Mouse (Mus musculus): ENCODE results near the gene Nisch.

Nisch gene

DNA sequence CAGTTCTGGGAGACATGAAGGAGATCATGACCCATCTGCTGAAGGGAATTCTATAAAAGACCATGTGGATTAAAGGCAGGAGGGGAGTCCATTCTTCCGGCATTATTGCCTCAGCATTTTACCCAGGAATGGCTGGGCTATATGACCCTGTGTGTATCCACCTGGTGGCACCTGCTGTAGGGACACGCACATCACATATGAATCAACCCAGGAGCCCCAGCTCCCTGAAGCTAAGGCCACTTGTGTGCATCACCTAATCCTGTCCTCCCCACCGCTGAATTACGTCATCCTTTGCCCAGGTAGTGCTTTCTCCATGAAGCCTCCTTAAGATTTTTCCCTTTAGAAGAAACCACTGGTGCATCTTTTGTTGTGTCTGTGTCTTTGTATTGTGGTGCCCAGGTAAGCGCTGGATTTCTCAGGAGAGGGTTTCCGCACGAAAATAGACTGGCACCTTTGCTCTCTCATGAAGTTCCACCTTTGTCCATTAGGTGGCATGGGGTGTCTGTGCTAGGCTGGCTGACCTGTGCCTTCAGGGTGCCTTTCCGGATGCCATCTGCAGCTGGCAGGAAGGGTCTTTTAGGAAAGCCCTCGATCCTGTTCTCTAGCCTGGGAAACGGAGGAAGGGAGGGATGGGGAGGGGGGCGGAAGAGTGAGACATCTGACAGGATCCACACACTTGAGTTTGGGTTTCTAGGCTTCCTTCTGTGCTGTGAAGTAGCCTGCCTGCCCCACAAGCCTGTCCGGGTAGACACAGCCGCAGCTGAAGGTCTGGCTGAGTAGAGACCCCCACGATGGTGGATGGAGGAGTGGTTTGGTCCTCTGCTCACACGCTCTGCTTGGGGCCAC, 1.4 kb downstream of the Nisch start:
- DNase-seq, result peak; percentile 52

DNA sequence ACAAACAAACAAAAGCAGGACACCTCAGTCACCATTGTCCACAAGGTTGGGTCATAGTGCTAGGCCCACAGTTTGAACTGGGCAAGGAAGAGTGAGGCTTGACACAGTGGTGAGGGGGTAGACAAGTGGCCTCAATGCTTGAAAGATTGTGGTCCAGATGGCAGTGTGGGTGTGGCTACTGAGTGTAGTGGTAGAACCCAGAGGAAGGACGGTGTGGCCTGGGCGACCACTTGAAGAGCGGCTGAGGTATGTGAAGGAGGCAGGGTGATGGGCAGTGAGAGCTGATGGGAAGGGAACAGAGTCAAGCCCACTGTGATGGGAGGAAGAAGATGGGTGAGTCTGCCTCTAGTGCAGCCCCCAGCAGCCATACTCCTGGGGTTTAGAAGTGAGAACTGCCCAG, 2.1 kb downstream of the Nisch start:
- no peak for DNase-seq

GRCm38 (mm10) chr14:31213868-31214267, 2.9 kb downstream of the Nisch start:
- no peak for DNase-seq

DNA sequence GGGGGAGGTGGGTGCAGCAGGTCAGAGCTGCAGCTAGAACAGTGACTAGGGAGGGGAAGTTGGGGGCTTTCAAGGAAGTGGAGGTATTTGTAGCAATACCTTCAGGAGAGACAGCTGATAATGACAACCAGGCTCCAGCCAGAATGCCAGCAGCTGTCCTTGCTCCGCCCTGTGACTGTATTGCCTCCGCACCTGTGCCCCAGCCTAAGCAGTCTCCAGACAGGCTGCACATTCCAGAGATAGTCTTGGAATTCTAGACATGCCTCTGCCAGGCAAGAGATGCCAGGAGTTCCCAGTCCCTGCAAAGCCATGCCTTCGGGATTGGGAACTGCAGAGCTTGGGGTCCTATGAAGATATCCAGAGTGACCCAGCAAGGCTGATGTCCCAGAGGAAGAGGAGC, 4.2 kb downstream of the Nisch start:
- no peak for DNase-seq

DNA sequence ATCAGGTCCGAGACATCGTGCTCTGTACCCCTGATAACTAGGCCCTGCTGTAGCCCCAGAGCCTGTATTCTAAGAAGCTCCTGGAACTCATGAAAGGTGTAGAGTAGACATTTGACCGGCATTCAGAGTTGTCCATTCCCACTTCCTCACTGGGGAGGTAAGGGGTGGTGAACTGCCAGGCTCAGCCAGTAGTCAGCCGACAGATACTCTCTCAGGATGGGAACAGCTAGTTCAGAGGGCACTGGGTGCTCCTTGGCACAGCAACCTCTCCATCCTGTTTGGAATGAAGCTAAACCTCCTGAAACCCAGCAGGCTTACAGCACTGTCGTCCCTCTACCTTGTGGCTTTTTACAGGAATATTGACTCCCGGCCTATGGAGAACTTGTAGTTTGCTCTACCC, 4.9 kb downstream of the Nisch start:
- DNase-seq, result no peak

DNA sequence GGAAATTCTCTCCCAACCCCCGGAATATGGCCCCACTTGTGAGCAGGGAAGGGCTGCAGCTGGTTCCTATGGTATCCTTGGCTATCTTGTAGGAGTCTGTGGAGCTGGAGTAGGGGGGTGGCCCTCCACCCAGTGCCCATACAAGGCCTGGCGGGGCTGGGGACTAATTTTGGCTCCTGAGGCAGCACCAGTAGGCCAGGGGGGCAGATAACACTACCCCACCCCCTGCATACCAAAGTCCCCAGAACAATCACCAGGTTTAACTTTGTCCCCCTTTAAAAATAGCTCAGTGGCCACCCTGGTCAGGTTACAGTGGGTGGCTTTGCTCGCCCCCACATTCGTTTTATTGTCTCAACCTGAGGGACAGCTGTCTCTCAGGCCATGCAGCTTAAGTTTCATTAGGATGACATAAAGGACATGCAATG, 7.6 kb downstream of the Nisch start:
- no peak for DNase-seq

DNA sequence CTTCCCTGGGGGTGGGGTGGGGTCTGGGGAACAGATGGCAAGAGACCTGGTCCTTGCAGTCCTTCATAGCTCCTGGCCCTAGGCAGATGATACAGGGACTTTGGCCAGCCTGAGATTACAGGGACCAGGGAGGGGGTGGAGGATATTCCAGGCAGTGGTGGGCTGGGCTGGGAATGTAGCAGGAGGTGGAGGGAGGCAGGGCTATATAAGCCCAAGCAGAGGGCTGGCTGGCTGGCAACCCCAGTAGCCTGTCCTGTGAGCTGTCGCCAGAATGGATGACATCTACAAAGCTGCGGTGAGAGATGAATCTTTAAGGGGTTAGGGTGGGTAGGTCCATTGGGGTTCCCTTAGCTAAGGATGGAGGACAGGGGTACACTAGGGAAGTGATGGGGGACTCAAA, 8.7 kb downstream of the Nisch start, which contains the start of gene Tnnc1:
TSS of gene Tnnc1 (plus strand) at position 229 of the 400 bp plus-strand sequence.
- DNase-seq, result no peak

GRCm38 (mm10) chr14:31207070-31207830, 9.5 kb downstream of the Nisch start:
- peak; percentile 36 for DNase-seq

DNA sequence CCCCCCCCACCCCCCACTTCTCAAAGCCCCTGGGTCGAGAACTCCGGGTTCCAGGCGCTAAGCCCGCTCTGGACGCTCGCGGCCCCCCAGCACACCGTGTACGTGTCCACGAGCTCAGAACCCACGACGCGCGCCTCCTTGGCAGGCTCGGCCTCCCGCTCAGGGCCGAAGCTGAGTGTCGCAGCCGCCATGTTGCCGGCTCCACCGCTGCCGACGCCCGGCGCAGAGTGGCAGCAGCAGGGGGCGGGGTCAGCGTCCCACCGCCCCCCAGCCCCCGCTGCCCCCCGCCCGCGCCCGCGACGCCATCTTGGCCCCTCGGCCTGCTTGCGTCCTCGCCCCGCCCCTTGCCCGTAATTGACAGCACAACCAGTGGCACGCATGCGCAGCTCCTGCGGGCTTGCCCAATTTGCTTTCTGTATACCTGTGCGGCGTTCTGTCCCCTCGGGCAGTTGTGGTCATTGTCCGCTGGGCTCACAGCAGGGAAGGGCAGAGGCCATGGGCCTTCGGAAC, 10.2 kb downstream of the Nisch start:
- DNase-seq, result peak; percentile 95

GRCm38 (mm10) chr14:31205562-31206467, 10.9 kb downstream of the Nisch start:
- DNase-seq, result peak; percentile 64

DNA sequence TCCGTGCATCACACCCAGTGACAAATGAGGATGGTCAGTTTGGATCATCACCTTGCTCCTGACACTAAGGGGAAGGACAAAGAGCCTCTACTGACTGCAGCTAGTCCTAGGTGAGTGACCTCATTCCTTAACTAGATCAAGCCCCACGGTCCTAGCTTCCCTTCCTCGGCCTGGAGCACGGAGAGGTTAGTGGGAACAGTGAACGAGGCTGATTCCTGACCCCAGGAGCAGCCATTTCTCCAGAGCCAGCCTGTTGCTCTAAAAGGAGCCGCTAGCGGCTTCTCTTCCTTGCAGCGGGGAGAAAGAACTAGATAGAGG, 11.5 kb downstream of the Nisch start:
- DNase-seq, result no peak

- DNase-seq, result no peak
These were observed 11.9 kb downstream of the Nisch start for GRCm38 (mm10) chr14:31204844-31205243.

GRCm38 (mm10) chr14:31200038-31200437, 16.7 kb downstream of the Nisch start:
- DNase-seq, result no peak

- DNase-seq, result no peak
These were observed 17.1 kb downstream of the Nisch start for GRCm38 (mm10) chr14:31199599-31199998.

DNA sequence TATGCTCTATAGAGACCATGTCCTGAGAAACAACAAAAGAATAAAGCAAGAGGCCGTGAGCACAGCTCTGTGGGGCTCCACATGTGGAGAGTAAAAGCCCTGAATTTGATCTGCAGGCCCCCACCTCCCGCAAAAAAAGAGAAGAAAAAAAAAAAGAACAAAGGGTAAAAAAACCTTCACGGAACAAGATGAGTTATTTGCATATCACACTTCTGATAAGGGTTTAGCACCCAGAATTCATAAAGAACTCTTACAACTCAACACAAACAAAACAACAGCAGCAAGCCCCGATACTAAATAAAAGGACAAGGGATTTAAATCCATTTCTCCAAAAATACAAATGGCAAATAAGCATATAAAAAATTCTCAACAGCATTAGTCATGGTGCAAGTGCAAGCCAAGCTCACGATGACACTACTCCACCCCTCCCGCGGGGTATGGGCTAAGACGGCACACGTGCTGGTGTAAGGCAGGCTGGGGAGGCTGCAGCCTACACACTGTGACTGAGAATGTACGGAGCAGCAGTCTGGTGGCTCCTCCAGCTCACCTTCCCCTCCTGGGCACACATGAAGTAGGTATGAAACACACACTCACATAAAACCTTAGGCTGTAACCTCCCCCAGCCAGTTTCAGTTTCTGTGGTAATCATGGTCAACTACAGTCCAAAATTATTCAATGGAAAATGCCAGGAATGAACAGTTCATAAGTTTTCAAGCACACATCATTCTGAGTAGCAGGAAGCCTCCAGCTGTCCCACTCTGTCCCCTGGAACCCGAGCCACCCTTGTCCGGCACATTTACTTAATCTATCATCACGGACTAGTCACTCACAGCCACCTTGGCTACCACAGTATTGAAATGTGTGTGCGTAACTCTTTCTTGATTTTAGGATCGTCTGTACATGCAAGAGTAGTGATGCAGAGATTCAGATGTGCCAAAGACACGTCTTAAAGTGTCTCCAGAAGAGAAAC, 18.9 kb downstream of the Nisch start:
- no peak for DNase-seq

DNA sequence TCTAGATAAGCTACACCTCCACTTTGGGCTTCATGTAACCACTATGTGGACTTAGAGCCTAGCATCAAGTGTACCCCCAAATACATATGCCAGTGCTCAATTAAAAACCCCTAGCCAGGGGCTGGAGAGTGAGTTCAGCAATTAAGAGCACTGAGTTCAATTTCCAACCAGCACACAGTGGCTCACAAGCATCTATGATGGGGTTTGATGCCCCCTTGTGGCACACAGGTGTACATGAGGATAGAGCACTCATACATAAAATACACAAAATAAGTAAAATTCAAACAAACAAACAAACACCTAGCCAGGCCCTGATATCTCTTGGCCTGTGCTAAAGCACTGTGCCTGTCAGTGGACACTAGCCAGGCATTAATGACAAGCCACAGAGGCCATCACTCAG, 20.8 kb downstream of the Nisch start:
- no peak for DNase-seq

- DNase-seq, result no peak
These were observed 21.2 kb downstream of the Nisch start for GRCm38 (mm10) chr14:31195521-31195920.

DNA sequence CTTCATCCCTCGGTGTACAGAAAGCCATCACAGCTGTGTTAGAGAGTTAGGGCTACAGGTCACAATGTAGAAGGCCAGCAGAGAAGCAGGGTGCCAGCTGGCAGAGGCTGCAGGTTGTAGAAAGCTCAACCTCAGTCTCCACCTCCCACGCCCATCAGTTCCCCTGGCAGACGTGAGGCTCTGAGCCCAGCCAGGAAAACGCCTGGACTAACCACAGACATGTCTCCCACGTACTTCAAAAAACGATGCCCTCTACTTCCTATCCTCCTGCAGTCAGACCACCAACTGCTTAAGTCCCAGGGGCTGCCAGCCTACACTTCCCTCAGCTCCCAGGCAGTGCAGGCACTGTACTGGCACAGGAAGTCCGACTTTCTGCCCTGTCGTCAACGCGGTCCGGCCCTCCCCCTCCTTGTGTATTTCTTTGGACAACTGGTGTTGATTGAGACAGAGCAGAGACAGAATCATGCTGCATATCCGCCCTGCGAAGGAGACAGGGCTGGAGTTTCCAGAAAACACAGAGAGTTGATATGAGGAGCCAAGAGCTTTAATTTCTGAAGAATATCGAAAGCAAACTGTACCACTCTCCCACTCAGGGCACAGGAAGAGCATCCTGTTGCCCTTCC, 21.7 kb downstream of the Nisch start:
- DNase-seq, result peak; percentile 73

DNA sequence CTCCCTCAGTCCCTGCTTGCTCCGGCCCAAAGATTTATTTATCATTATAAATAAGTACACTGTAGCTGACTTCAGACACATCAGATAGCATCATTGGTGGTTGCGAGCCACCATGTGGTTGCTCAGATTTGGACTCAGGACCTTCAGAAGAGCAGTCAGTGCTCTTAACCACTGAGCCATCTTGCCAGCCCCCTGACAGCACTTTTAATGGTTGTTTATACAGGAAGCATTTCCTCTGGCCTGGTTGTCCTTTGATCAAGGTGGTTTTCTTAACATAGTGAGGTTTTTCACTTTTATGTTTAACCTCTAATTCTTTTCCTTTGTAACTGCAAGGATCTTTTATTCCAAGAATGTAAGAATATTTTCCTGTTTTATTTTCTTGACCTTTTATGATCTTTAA, 22.3 kb downstream of the Nisch start:
- no peak for DNase-seq

DNA sequence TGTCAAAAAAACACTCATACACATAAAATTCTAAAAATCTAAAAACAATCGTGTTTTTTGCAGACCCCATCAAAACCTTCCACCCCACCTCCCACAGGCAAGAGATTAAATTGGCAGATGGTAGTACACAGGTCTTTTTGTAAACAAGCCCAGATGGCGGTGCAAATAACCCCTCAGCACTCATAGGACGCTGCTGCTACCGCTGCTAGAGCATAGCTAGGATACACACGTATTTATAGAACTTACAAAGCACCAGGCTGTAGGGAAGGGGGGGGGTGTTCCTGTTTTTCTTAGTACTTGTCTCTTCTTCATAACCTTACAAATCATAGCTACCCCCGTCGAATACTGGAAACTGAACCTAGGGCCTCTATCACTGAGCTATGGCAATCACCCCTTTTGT, 23.0 kb downstream of the Nisch start:
- DNase-seq, result no peak

DNA sequence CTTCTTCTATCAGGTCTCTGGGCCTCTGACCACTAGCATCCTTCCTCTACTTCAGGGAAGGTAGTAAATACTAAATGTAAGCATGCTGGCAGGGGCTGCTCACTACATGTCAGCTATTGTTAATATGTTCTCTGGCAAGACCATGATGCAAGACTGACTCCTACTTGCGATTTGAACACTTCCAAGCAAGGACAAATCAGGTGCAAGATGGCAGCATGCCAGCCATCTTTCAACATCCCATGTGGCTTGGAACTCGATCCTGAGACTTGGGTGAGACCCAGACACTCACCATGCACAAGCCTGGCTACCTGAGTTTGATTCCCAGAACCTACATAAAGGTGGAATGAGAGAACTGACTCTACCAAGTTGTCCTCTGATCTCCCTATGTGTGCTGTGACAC, 24.8 kb downstream of the Nisch start:
- DNase-seq, result no peak
